Mouse (Mus musculus) Patski (cell line): ENCODE measurements around the gene Man1c1. TPM values are rescaled to one million over a fixed set of nuclear protein-coding genes. Genes with fewer than 3 reads are reported as not detected.
A peak's percentile ranks its signal among the peaks of the same experiment; 100 is the strongest.

Source experiments
- ATAC-seq: fragments of 100-300 bp; one replicate; pipeline ENCODE4 v1.8.0; 2021
- CTCF ChIA-PET: fragments of 350-600 bp; sonication (Branson Sonifier 250); formaldehyde crosslinking; loops from one replicate; lab custom pipeline; 2022; ENCODE audit warnings: inconsistent platforms; lab: Charles Lee
- POLR2A ChIA-PET: fragments of 350-600 bp; sonication (Branson Sonifier 250); formaldehyde crosslinking; loops from one replicate; lab custom pipeline; 2022; ENCODE audit warnings: antibody characterized with exemption, inconsistent platforms; lab: Charles Lee
- DNase-seq: peaks from one replicate; pipeline ENCODE4 v3.0.0-alpha.2; 2011; ENCODE audit warnings: low read depth, low spot score
- H3K27me3 ChIP-seq: fragments of 371-371 bp; one replicate; pipeline ENCODE4 v1.5.1; 2021
- CTCF ChIP-seq: fragments of 100-300 bp; IDR thresholded peaks from one replicate; pipeline ENCODE4 v1.5.1; 2021
- in situ Hi-C: fragments of 300-500 bp; cut with MboI; formaldehyde crosslinking; loops from 3 replicates; pipeline ENCODE4 v1.11.1; 2018; ENCODE audit warnings: low pct_unique_long_range_greater_than_20kb, mixed read lengths
- polyA plus RNA-seq: library from polyadenylated mRNA; unstranded; gene quantifications from one replicate; pipeline ENCODE4 v1.2.3, GENCODE M21; 2021

The Man1c1 gene
- polyA plus RNA-seq, 1 experiment from 2014 or later: 16.2 TPM

GRCm38 (mm10) chr4:134551494-134552316 lies 152.4 kb downstream of the Man1c1 start, which contains the start of gene Selenon:
TSS of gene Selenon (minus strand) at chr4:134552166.
- no peaks in the 10 kb centered on the region for H3K27me3 ChIP-seq
- in situ Hi-C loops: no loop called here
- ChIA-PET POLR2A (interaction anchor here (1.1 kb wide), 1 partner anchor 12 kb away, joined by 6 read pairs; no protein-coding TSS in a partner anchor), CTCF (interaction anchor here (1.5 to 2.0 kb wide), 3 partner anchors 9 to 163 kb away, joined by 3 to 6 read pairs (median 6); no protein-coding TSS in a partner anchor)
- ATAC-seq (peak; percentile 48), DNase-seq (no peak)
- no peak for TF ChIP-seq CTCF

- POLR2A ChIA-PET: no interaction called here
- no peak for ATAC-seq
- DNase-seq: no peak
- H3K27me3 ChIP-seq: no peaks in the 10 kb centered on the region
- CTCF ChIA-PET: interaction anchor here (2.0 kb wide), 1 partner anchor 152 kb away, joined by 6 read pairs; no protein-coding TSS in a partner anchor
- in situ Hi-C loops: loop anchor here (5.0 to 10.0 kb wide), 3 partner anchors 165 to 335 kb away; no protein-coding TSS in a partner anchor
- TF ChIP-seq CTCF: no peak
Measured at GRCm38 (mm10) chr4:134549899-134550298, 154.2 kb downstream of the Man1c1 start.

DNA sequence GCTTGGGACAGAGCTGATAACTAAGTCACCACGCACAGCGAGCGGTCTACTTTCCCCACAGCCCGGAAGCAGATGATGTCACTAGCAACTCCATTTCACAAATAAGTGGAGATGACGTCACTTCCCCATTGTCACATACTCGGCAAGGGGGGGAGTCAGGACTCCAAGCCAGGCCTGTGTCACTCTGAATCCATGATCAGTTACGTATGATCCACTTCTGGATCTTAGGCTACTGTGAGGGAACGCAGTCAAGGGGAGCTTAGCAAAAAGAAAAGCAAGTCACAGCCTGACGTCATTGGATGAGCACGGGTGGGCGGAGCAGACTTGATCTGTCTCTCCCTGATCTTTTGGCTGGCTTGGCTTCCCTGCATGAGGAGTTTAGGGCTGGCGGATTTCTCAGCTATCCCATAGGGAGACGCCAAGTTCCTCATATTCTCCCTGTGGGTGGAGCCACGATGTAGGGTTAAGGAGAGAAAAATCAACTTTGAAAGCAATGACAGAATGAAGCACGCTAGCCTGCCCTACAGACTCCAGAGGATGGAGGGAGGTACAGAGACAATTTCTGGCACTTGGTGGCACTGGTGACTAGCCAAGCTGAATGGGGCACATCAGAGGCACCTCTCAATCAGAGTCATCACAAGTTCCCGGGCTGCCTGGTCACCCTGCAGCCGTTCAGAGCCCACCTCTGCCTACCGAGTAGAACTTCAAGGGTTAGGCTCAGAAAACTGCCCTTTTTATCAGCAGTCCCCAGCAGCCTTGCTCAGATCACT lies 155.7 kb downstream of the Man1c1 start:
- ATAC-seq (no peak), DNase-seq (no peak)
- no peak for TF ChIP-seq CTCF
- POLR2A ChIA-PET: no interaction called here
- H3K27me3 ChIP-seq: no peaks in the 10 kb centered on the region
- in situ Hi-C loops: loop anchor here (5.0 to 10.0 kb wide), 3 partner anchors 166 to 336 kb away; no protein-coding TSS in a partner anchor
- CTCF ChIA-PET: no interaction called here

GRCm38 (mm10) chr4:134546814-134547705 lies 157.0 kb downstream of the Man1c1 start:
- no peak for TF ChIP-seq CTCF
- in situ Hi-C loops: loop anchor here (5.0 to 10.0 kb wide), 3 partner anchors 168 to 338 kb away; no protein-coding TSS in a partner anchor
- DNase-seq (no peak), ATAC-seq (no peak)
- ChIA-PET CTCF (interaction anchor here (0.6 kb wide), 1 partner anchor 167 kb away, joined by 3 read pairs; no protein-coding TSS in a partner anchor), POLR2A (interaction anchor here (0.9 kb wide), 1 partner anchor 70 kb away, joined by 3 read pairs; no protein-coding TSS in a partner anchor)
- H3K27me3 ChIP-seq: no peaks in the 10 kb centered on the region

DNA sequence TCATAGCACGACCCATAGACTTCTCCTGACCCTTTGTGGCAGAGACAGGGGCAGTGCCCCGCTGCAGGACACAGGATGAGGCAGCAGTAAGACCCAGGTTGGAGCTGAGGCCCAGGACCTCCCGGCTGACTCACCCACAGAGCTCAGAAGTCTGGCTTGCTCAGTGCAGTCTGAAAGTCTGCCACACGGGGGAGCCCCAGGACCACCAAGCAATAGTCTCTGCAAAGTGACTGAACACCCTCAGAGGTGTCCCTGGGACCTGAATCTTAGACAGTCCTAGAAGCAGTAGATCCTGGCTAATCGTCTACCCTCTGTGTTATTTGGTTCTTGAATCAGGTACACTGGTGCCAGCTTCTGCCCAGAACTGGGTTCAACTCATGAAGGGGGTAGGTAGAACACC lies 160.8 kb downstream of the Man1c1 start:
- ChIA-PET POLR2A (no interaction called here), CTCF (interaction anchor here (0.6 to 1.5 kb wide), 6 partner anchors 9 to 250 kb away, joined by 3 to 6 read pairs (median 3); partner anchors contain the start of gene Selenon)
- H3K27me3 ChIP-seq: no peaks in the 10 kb centered on the region
- ATAC-seq (peak; percentile 40), DNase-seq (no peak)
- in situ Hi-C loops: loop anchor here (10.0 kb wide), 2 partner anchors 172 to 342 kb away; no protein-coding TSS in a partner anchor
- no peak for TF ChIP-seq CTCF

- no peaks in the 10 kb centered on the region for H3K27me3 ChIP-seq
- POLR2A ChIA-PET: no interaction called here
- ATAC-seq (no peak), DNase-seq (no peak)
- CTCF ChIA-PET: interaction anchor here (0.6 to 1.5 kb wide), 7 partner anchors 9 to 251 kb away, joined by 3 to 6 read pairs (median 3); partner anchors contain the start of gene Selenon
- no peak for TF ChIP-seq CTCF
- in situ Hi-C loops: loop anchor here (10.0 kb wide), 2 partner anchors 172 to 342 kb away; no protein-coding TSS in a partner anchor
Measured at GRCm38 (mm10) chr4:134542726-134543125, 161.4 kb downstream of the Man1c1 start.

GRCm38 (mm10) chr4:134538997-134539580 lies 165.0 kb downstream of the Man1c1 start:
- CTCF ChIA-PET: interaction anchor here (1.5 kb wide), 1 partner anchor 174 kb away, joined by 4 read pairs; no protein-coding TSS in a partner anchor
- TF ChIP-seq CTCF: no peak
- ATAC-seq (no peak), DNase-seq (no peak)
- POLR2A ChIA-PET: interaction anchor here (1.0 kb wide), 1 partner anchor 12 kb away, joined by 6 read pairs; the partner anchor contains the start of gene Selenon
- in situ Hi-C loops: no loop called here
- H3K27me3 ChIP-seq: no peaks in the 10 kb centered on the region

GRCm38 (mm10) chr4:134535787-134536151 lies 168.3 kb downstream of the Man1c1 start:
- ChIA-PET CTCF (interaction anchor here (0.8 kb wide), 1 partner anchor 58 kb away, joined by 4 read pairs; no protein-coding TSS in a partner anchor), POLR2A (interaction anchor here (0.9 to 2.1 kb wide), 2 partner anchors 10 to 20 kb away, joined by 3 to 6 read pairs; no protein-coding TSS in a partner anchor)
- in situ Hi-C loops: no loop called here
- peak; percentile 75 for DNase-seq
- no peaks in the 10 kb centered on the region for H3K27me3 ChIP-seq
- TF ChIP-seq CTCF: no peak
- ATAC-seq: peak; percentile 17
